Mouse (Mus musculus): Measurements from ENCODE around the gene Myo10.

The Myo10 gene

GRCm38 (mm10) chr15:25652933-25653332 is 30.6 kb downstream of the Myo10 start:
- DNase-seq, result no peak

GRCm38 (mm10) chr15:25653680-25654079 is 31.4 kb downstream of the Myo10 start:
- DNase-seq, result no peak

- no peak for DNase-seq
Observed at GRCm38 (mm10) chr15:25662833-25663519, 40.7 kb downstream of the Myo10 start.

GRCm38 (mm10) chr15:25669283-25670247 is 47.2 kb downstream of the Myo10 start:
- DNase-seq, result no peak

GRCm38 (mm10) chr15:25673231-25673980 is 51.1 kb downstream of the Myo10 start:
- DNase-seq, result no peak

GRCm38 (mm10) chr15:25674099-25674931 is 52.0 kb downstream of the Myo10 start:
- DNase-seq, result peak; percentile 41

GRCm38 (mm10) chr15:25674932-25675250 is 52.6 kb downstream of the Myo10 start:
- peak; percentile 29 for DNase-seq

- no peak for DNase-seq
Observed at GRCm38 (mm10) chr15:25675359-25675758, 53.0 kb downstream of the Myo10 start.

GRCm38 (mm10) chr15:25676056-25676785 is 53.9 kb downstream of the Myo10 start:
- no peak for DNase-seq

- peak; percentile 37 for DNase-seq
Observed at GRCm38 (mm10) chr15:25679081-25679480, 56.8 kb downstream of the Myo10 start.

- DNase-seq, result no peak
Observed at GRCm38 (mm10) chr15:25679616-25680015, 57.3 kb downstream of the Myo10 start.

GRCm38 (mm10) chr15:25680269-25680818 is 58.0 kb downstream of the Myo10 start:
- no peak for DNase-seq

GRCm38 (mm10) chr15:25682953-25683507 is 60.7 kb downstream of the Myo10 start:
- no peak for DNase-seq

GRCm38 (mm10) chr15:25685186-25685585 is 62.9 kb downstream of the Myo10 start:
- no peak for DNase-seq

- no peak for DNase-seq
Observed at GRCm38 (mm10) chr15:25688424-25689283, 66.3 kb downstream of the Myo10 start.

- DNase-seq, result no peak
Observed at GRCm38 (mm10) chr15:25689477-25689876, 67.2 kb downstream of the Myo10 start.

GRCm38 (mm10) chr15:25690066-25690745 is 67.9 kb downstream of the Myo10 start:
- no peak for DNase-seq

GRCm38 (mm10) chr15:25690746-25691105 is 68.4 kb downstream of the Myo10 start:
- DNase-seq, result no peak

GRCm38 (mm10) chr15:25692254-25692950 is 70.1 kb downstream of the Myo10 start:
- no peak for DNase-seq

Measured in cerebellum, adult 11-12 months (tissue).